ENCODE assay signal across 8 mouse cellular contexts in genomic region chr4:149773408-149774093, GRCm38 (mm10). TPM values are rescaled to one million over a fixed set of nuclear protein-coding genes. Genes with fewer than 3 reads are reported as not detected.
DNase-seq lines count a peak whose midpoint lies in the region; ATAC-seq lines count a peak whose summit lies in the region.

No protein-coding gene starts in this region.

- DNase-seq in heart, embryonic 10.5 days (ENCODE audit: low spot score), result no peak
- DNase-seq in heart, postnatal 25 days (ENCODE audit: low spot score), result no peak
- DNase-seq in A20 (ENCODE audit: low read depth, low spot score), result peak; percentile 78
- peak; percentile 65 for DNase-seq in cerebellum, adult 9-11 months
- no peak for DNase-seq in thymus, postnatal 25 days

- ATAC-seq in heart, embryonic 14.5 days (ENCODE audit: insufficient number of reproducible peaks, insufficient read depth, low FRiP score, low read depth), result peak; percentile 5
- ATAC-seq in limb, embryonic 15.5 days (ENCODE audit: insufficient number of reproducible peaks, low FRiP score, low TSS enrichment, low read depth), result peak; percentile 31
- peak; percentile 58 for ATAC-seq in neural tube, embryonic 15.5 days (ENCODE audit: low FRiP score)

- no peaks in the 10 kb centered on the region for H3K9me3 ChIP-seq in heart, embryonic 10.5 days
- H3K9me3 ChIP-seq in heart, embryonic 14.5 days (ENCODE audit: control insufficient read depth, low read length), result no peaks in the 10 kb centered on the region
- H3K9me3 ChIP-seq in limb, embryonic 15.5 days, result no peaks in the 10 kb centered on the region
- no peaks in the 10 kb centered on the region for H3K9me3 ChIP-seq in neural tube, embryonic 15.5 days (replicated peaks)

- intact Hi-C loops in heart, postnatal 25 days (cut with DNase I), result no loop called here

- no peaks in the 10 kb centered on the region for H3K36me3 ChIP-seq in heart, embryonic 10.5 days
- no peaks in the 10 kb centered on the region for H3K36me3 ChIP-seq in heart, embryonic 14.5 days (ENCODE audit: control insufficient read depth, insufficient read depth, low read length)
- H3K36me3 ChIP-seq in limb, embryonic 15.5 days, result no peaks in the 10 kb centered on the region
- H3K36me3 ChIP-seq in neural tube, embryonic 15.5 days, result no peaks in the 10 kb centered on the region

- H3K4me3 ChIP-seq in heart, embryonic 10.5 days, result peak overlapping the region; percentile 87
- peak overlapping the region; percentile 69 to 74 for H3K4me3 ChIP-seq in heart, embryonic 14.5 days (ENCODE audit: control insufficient read depth in 1 of 2, insufficient read depth in 1 of 2, low read depth in 1 of 2, low read length in 2 of 2)
- peak overlapping the region; percentile 69 for H3K4me3 ChIP-seq in limb, embryonic 15.5 days
- H3K4me3 ChIP-seq in neural tube, embryonic 15.5 days (replicated peaks), result peak overlapping the region; percentile 86

- peaks cover 34% of the 10 kb centered on the region for H3K4me1 ChIP-seq in heart, embryonic 10.5 days
- H3K4me1 ChIP-seq in heart, embryonic 14.5 days (ENCODE audit: control insufficient read depth in 2 of 2, insufficient read depth in 2 of 2, low read length in 2 of 2), result peaks cover 8 to 21% of the 10 kb centered on the region in 2 experiments
- peaks cover 19% of the 10 kb centered on the region for H3K4me1 ChIP-seq in limb, embryonic 15.5 days
- H3K4me1 ChIP-seq in neural tube, embryonic 15.5 days, result peaks cover 32% of the 10 kb centered on the region

- H3K27me3 ChIP-seq in heart, embryonic 10.5 days (ENCODE audit: insufficient read depth, poor library complexity, severe bottlenecking), result peaks cover 18% of the 10 kb centered on the region
- H3K27me3 ChIP-seq in heart, embryonic 14.5 days (ENCODE audit: control insufficient read depth, insufficient read depth, low read length), result 0 out of 2 replicates have a peak, but pooled peaks cover 2% of the 10 kb centered on the region
- H3K27me3 ChIP-seq in limb, embryonic 15.5 days, result no peaks in the 10 kb centered on the region
- no peaks in the 10 kb centered on the region for H3K27me3 ChIP-seq in neural tube, embryonic 15.5 days (replicated peaks)

- peak overlapping the region; percentile 100 for H3K4me2 ChIP-seq in heart, embryonic 14.5 days (ENCODE audit: low read length)
- H3K4me2 ChIP-seq in limb, embryonic 15.5 days, result peak overlapping the region; percentile 99
- H3K4me2 ChIP-seq in neural tube, embryonic 15.5 days, result peak overlapping the region; percentile 96

- peak overlapping the region; percentile 92 for H3K27ac ChIP-seq in heart, embryonic 10.5 days
- peak overlapping the region; percentile 12 to 67; a peak in 3 of 4 replicates for H3K27ac ChIP-seq in heart, embryonic 14.5 days (replicated peaks in 1 of 2; ENCODE audit: control insufficient read depth in 1 of 2, insufficient read depth in 1 of 2, low read depth in 2 of 2, low read length in 2 of 2)
- peak overlapping the region; percentile 80 for H3K27ac ChIP-seq in limb, embryonic 15.5 days
- peak overlapping the region; percentile 91 for H3K27ac ChIP-seq in neural tube, embryonic 15.5 days (replicated peaks)

- WGBS in heart, embryonic 10.5 days, result under 1% methylated on average over 65 of the region's 65 CpGs
- WGBS in heart, embryonic 14.5 days, result under 1% methylated on average over 53 of the region's 65 CpGs
- under 1% methylated on average over 65 of the region's 65 CpGs for WGBS in limb, embryonic 15.5 days
- WGBS in neural tube, embryonic 15.5 days, result under 1% methylated on average over 63 of the region's 65 CpGs

- H3K9ac ChIP-seq in heart, embryonic 14.5 days (ENCODE audit: low read length), result peak overlapping the region; percentile 81
- peak overlapping the region; percentile 56 for H3K9ac ChIP-seq in limb, embryonic 15.5 days
- peak overlapping the region; percentile 91 for H3K9ac ChIP-seq in neural tube, embryonic 15.5 days (replicated peaks)

RNA-seq across cellular contexts. Expression of gene Slc25a33, which starts 0.5 kb away (rescaled TPM):
- 9.0 and 15.5 TPM in 2 replicates for polyA plus RNA-seq in heart, embryonic 10.5 days (2016; fragmentation: Nextera tagmentation; extraction: Ambion mirVana)
- total RNA-seq in heart, postnatal 25 days (2021), result 10 to 100 TPM; 22.5 to 30.5 TPM
- 5.8 and 5.9 TPM in 2 replicates for polyA plus RNA-seq in heart, embryonic 14.5 days (2014; fragmentation: Nextera tagmentation; extraction: Ambion mirVana)
- 7.9 and 9.4 TPM in 2 replicates for polyA plus RNA-seq in limb, embryonic 15.5 days (2015; fragmentation: Nextera tagmentation; extraction: Ambion mirVana)
- 35.8 and 46.3 TPM in 2 replicates for polyA plus RNA-seq in neural tube, embryonic 15.5 days (2015; fragmentation: Nextera tagmentation; extraction: Ambion mirVana)

RNA-seq across cellular contexts. Expression of gene Tmem201, which starts 35.7 kb away (rescaled TPM):
- polyA plus RNA-seq in heart, embryonic 10.5 days (2016; fragmentation: Nextera tagmentation; extraction: Ambion mirVana), result 43.1 and 54.0 TPM in 2 replicates
- total RNA-seq in heart, postnatal 25 days (2021), result 10 to 100 TPM; 82.3 to 89.7 TPM
- 36.8 and 38.4 TPM in 2 replicates for polyA plus RNA-seq in heart, embryonic 14.5 days (2014; fragmentation: Nextera tagmentation; extraction: Ambion mirVana)
- 25.0 and 27.7 TPM in 2 replicates for polyA plus RNA-seq in limb, embryonic 15.5 days (2015; fragmentation: Nextera tagmentation; extraction: Ambion mirVana)
- polyA plus RNA-seq in neural tube, embryonic 15.5 days (2015; fragmentation: Nextera tagmentation; extraction: Ambion mirVana), result 45.2 and 48.5 TPM in 2 replicates

Comparison
In these comparisons a context has a peak if more than half of its experiments do, and no peak if none do; other contexts are left out.
1. DNase-seq: peak in A20 (single experiment) and cerebellum, adult 9-11 months (single experiment); none in heart, embryonic 10.5 days (single experiment), heart, postnatal 25 days (single experiment) and thymus, postnatal 25 days (single experiment).
2. H3K27ac ChIP-seq: peak in every context shown above with its lines; median percentile 92 in heart, embryonic 10.5 days; 91 in neural tube, embryonic 15.5 days; 80 in limb, embryonic 15.5 days; 40 in heart, embryonic 14.5 days.
3. ATAC-seq: peak in every context shown above with its lines; median percentile 58 in neural tube, embryonic 15.5 days; 31 in limb, embryonic 15.5 days; 5 in heart, embryonic 14.5 days.
4. Peak in every context shown above with its lines, with median percentiles within 50 percentile points of each other: H3K4me3 ChIP-seq, H3K4me2 ChIP-seq and H3K9ac ChIP-seq.